Mouse (Mus musculus): ENCODE data around the gene Cacna1d.

GRCm38 (mm10) chr14:30455801-30456595 lies 35.3 kb downstream of the Cacna1d start:
- TF ChIP-seq CTCF (IDR thresholded peaks at IDR 0.05; ENCODE audit: low read depth), result no peak
- TF ChIP-seq EP300 (IDR thresholded peaks at IDR 0.05; ENCODE audit: low read depth), result no peak

All from heart, postnatal 0 days (tissue).